Mouse (Mus musculus): ENCODE measurements at regions not wholly inside any gene's neighbourhood (a gene's known extent, or its start where the extent isn't known, plus 50 kb on each side); places are given as distances from the start of the nearest gene placed in this dataset.

DNA sequence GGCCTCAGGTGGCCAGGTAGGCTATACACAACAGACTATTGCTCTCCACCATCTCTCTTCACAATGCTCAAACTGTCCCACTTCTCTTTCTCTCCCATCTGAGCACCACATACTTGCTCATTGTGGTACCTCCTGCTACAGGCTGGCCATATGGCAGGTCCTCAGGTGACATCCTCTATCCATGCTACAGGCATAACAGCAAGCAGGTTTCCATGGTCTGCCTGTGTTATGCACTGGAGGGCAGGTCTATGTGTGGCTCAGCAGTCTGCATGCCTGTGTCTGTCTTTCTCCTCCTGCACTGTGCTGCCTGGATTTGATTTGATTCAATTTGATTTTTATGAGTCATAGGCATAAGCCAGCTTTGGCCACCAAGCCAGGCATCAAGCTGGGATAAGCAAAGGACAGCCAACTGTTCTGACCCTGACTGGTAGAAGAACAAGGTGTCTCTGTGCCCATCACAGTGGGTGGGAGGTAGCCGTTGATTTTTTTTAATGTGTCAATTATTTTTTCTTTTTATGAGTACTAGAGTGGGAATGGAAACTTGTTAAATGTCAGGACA lies 118.8 kb upstream of the Syt1 start:
- H3K36me3 ChIP-seq (ENCODE audit: control insufficient read depth, insufficient read depth, low read length): no peaks in the 10 kb centered on the region
- no peak overlapping the region for H3K4me3 ChIP-seq (ENCODE audit: low read depth, low read length)
- no peaks in the 10 kb centered on the region for H3K27me3 ChIP-seq (ENCODE audit: control insufficient read depth, insufficient read depth, low read length)
- H3K4me1 ChIP-seq (replicated peaks; ENCODE audit: control insufficient read depth, insufficient read depth, low read length): no peaks in the 10 kb centered on the region
- H3K27ac ChIP-seq (ENCODE audit: low read depth, low read length): no peak overlapping the region
- 94% methylated on average over 1 of the region's 1 CpGs for WGBS
- H3K9me3 ChIP-seq (ENCODE audit: control insufficient read depth, low read length): no peaks in the 10 kb centered on the region
- DNase-seq (ENCODE audit: low spot score) (no peak), ATAC-seq (ENCODE audit: low FRiP score) (0 out of 2 replicates have a peak, but pooled peaks have one; percentile 8)
- H3K9ac ChIP-seq (ENCODE audit: low read depth, low read length): no peak overlapping the region
- no peak overlapping the region for H3K4me2 ChIP-seq (replicated peaks; ENCODE audit: low read depth, low read length)

DNA sequence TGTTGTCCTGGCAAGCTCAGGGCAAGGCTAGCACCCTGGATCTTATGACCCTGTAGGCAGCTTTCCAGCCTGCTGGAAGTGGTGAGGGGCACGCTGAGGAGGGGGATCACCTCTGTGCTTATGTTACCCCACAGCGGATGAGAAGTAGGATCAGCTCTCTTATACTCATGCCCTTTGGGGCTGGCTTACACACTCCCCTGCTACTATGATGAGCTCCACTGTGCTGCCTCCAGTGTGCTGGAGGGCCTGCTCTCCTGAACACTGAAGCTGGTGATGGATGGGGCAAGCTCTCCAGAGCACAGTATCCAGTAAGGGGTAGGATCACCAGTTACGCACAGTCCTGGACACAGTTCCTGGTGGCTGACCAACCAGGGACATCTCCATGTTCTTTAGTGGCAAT lies 118.3 kb upstream of the Syt1 start:
- no peaks in the 10 kb centered on the region for H3K9me3 ChIP-seq (ENCODE audit: control insufficient read depth, low read length)

DNA sequence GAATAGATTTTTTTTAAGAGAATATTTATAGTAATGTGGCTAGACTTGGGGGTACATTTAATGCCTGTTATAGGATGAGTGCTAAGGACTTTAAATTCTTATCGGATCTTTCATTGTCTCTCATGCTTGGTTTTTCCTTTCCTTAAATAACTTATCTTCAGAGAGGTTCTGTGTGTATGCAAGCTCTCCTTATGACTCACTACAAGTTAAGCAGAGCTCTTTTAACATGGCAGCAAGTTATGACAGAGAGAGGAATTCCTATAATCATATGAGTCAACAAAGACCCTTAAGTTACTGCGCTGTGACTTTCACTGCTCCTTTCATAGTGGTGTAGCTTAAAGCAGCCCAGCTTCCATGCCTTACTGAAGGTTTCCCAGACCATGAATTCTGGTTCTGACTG lies 115.9 kb upstream of the Syt1 start:
- Histone ChIP-seq H3K4me1 (replicated peaks; ENCODE audit: control insufficient read depth, insufficient read depth, low read length) (no peaks in the 10 kb centered on the region), H3K27me3 (ENCODE audit: control insufficient read depth, insufficient read depth, low read length) (no peaks in the 10 kb centered on the region), H3K9ac (ENCODE audit: low read depth, low read length) (no peak overlapping the region), H3K27ac (ENCODE audit: low read depth, low read length) (no peak overlapping the region), H3K4me2 (replicated peaks; ENCODE audit: low read depth, low read length) (no peak overlapping the region), H3K4me3 (ENCODE audit: low read depth, low read length) (no peak overlapping the region), H3K9me3 (ENCODE audit: control insufficient read depth, low read length) (no peaks in the 10 kb centered on the region), H3K36me3 (ENCODE audit: control insufficient read depth, insufficient read depth, low read length) (no peaks in the 10 kb centered on the region)
- no peak for ATAC-seq (ENCODE audit: low FRiP score)
- 97% methylated on average over 2 of the region's 2 CpGs for WGBS
- no peak for DNase-seq (ENCODE audit: low spot score)

More for the DNA sequence above, 118.3 kb upstream of the Syt1 start:
- DNase-seq (ENCODE audit: low spot score) (no peak), ATAC-seq (ENCODE audit: low FRiP score) (peak; percentile 34; the same call in 1 of the 2 replicates)
- Histone ChIP-seq H3K9ac (ENCODE audit: low read depth, low read length) (no peak overlapping the region), H3K36me3 (ENCODE audit: control insufficient read depth, insufficient read depth, low read length) (no peaks in the 10 kb centered on the region), H3K4me1 (replicated peaks; ENCODE audit: control insufficient read depth, insufficient read depth, low read length) (no peaks in the 10 kb centered on the region), H3K4me2 (replicated peaks; ENCODE audit: low read depth, low read length) (no peak overlapping the region), H3K27ac (ENCODE audit: low read depth, low read length) (no peak overlapping the region), H3K4me3 (ENCODE audit: low read depth, low read length) (no peak overlapping the region), H3K27me3 (ENCODE audit: control insufficient read depth, insufficient read depth, low read length) (no peaks in the 10 kb centered on the region)
- 89% methylated on average over 3 of the region's 3 CpGs for WGBS

DNA sequence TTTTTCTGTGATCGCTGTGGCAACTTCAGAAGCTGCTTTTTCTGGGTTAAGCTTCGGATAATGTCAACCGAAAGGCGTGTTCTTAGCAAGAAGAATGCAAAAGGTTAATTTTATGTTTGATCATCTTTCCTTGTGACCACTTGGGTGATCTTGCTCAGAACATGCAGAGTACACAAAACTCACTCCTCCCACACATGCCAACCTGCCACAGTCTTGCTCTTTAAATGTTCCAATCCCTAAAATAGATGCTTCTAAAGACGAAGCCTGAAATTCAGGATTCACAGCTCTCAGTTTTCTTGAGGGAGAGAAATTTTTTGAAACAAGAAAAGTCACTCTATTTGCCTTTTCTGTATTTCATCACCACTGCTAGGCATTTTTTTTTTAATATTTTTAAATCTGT lies 106.4 kb upstream of the Syt1 start:
- H3K27ac ChIP-seq (ENCODE audit: low read depth, low read length): no peak overlapping the region
- no peaks in the 10 kb centered on the region for H3K36me3 ChIP-seq (ENCODE audit: control insufficient read depth, insufficient read depth, low read length)
- H3K27me3 ChIP-seq (ENCODE audit: control insufficient read depth, insufficient read depth, low read length): no peaks in the 10 kb centered on the region
- H3K4me3 ChIP-seq (ENCODE audit: low read depth, low read length): no peak overlapping the region
- no peaks in the 10 kb centered on the region for H3K9me3 ChIP-seq (ENCODE audit: control insufficient read depth, low read length)
- ATAC-seq (ENCODE audit: low FRiP score) (no peak), DNase-seq (ENCODE audit: low spot score) (no peak)
- no peak overlapping the region for H3K9ac ChIP-seq (ENCODE audit: low read depth, low read length)
- no peaks in the 10 kb centered on the region for H3K4me1 ChIP-seq (replicated peaks; ENCODE audit: control insufficient read depth, insufficient read depth, low read length)
- 88% methylated on average over 5 of the region's 5 CpGs for WGBS
- no peak overlapping the region for H3K4me2 ChIP-seq (replicated peaks; ENCODE audit: low read depth, low read length)

DNA sequence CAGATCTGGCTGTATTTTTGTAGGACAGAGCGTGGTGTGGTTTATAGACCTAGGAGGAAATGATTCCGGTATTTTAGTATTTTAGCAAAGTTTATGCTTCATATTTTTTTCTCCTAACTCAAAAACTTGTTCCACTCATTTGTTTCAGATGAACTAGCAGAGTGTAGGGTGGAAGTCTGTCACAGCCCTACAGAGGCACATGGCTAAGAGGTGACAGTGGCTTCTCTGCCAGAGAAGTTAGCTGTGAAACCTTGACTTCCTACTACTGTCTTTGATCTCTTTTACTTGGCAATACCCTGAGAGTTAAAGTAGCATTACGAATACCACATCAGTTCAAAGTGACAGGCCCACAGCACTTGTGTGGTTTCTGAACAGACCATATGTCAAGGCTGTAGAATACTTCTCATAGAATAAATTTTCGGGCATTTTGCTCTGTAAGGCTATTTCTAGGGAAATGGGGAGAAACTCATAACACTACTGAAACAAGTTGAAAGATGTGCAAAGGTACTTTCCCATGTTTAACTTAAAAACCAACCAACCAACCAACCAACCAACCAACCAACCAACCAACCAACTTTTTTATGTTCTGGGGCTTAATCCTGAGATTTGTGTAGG lies 104.3 kb upstream of the Syt1 start:
- no peak overlapping the region for H3K9ac ChIP-seq (ENCODE audit: low read depth, low read length)
- no peaks in the 10 kb centered on the region for H3K27me3 ChIP-seq (ENCODE audit: control insufficient read depth, insufficient read depth, low read length)
- no peaks in the 10 kb centered on the region for H3K9me3 ChIP-seq (ENCODE audit: control insufficient read depth, low read length)
- DNase-seq (ENCODE audit: low spot score) (no peak), ATAC-seq (ENCODE audit: low FRiP score) (no peak)
- no peak overlapping the region for H3K27ac ChIP-seq (ENCODE audit: low read depth, low read length)
- no peak overlapping the region for H3K4me2 ChIP-seq (replicated peaks; ENCODE audit: low read depth, low read length)
- H3K4me3 ChIP-seq (ENCODE audit: low read depth, low read length): no peak overlapping the region
- H3K36me3 ChIP-seq (ENCODE audit: control insufficient read depth, insufficient read depth, low read length): no peaks in the 10 kb centered on the region
- no peaks in the 10 kb centered on the region for H3K4me1 ChIP-seq (replicated peaks; ENCODE audit: control insufficient read depth, insufficient read depth, low read length)
- 84% methylated on average over 4 of the region's 4 CpGs for WGBS

DNA sequence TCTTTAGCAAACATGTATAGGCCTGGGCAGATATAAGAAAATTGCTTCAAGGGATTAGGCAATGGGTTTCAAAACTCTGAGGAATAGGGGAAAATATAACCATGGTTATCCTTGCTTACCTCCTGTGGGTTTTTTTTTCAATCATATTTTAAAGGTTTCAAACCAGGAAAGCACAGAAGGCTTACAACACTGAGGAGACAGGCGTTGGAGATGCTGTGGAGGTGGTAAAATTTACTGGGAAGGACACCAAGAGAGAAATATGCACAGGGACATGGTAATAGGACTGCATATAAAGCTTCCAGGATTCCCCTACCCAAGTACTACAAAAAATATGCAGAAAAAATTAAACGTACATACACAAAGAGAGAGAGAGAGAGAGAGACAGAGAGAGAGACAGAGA lies 95.0 kb upstream of the Syt1 start:
- ATAC-seq (ENCODE audit: low FRiP score): no peak
- Histone ChIP-seq H3K4me2 (replicated peaks; ENCODE audit: low read depth, low read length) (no peak overlapping the region), H3K4me3 (ENCODE audit: low read depth, low read length) (no peak overlapping the region), H3K9ac (ENCODE audit: low read depth, low read length) (no peak overlapping the region), H3K27ac (ENCODE audit: low read depth, low read length) (no peak overlapping the region), H3K27me3 (ENCODE audit: control insufficient read depth, insufficient read depth, low read length) (no peaks in the 10 kb centered on the region), H3K9me3 (ENCODE audit: control insufficient read depth, low read length) (no peaks in the 10 kb centered on the region), H3K4me1 (replicated peaks; ENCODE audit: control insufficient read depth, insufficient read depth, low read length) (no peaks in the 10 kb centered on the region), H3K36me3 (ENCODE audit: control insufficient read depth, insufficient read depth, low read length) (no peaks in the 10 kb centered on the region)
- WGBS: 84% methylated on average over 2 of the region's 2 CpGs
- no peak for DNase-seq (ENCODE audit: low spot score)

DNA sequence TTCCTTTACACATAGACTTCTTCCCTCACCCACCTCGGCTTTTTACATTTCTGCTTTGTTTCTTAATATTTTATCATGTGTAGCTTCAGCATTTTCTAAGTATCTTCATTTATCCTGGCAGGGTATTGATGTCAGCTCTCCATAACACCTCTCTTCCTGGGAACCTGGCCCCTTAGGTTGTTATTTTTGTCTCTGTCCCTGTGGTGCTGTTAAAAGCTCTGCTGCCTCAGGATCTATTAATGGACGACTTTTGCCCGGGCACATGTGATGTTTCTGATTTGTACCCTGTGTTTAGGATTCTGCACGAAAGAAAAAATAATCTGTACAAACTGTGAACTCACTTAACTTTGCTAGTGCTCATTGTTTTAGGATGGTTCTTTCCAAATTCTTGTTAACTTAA lies 81.4 kb upstream of the Syt1 start:
- H3K9ac ChIP-seq (ENCODE audit: low read depth, low read length): no peak overlapping the region
- DNase-seq (ENCODE audit: low spot score) (no peak), ATAC-seq (ENCODE audit: low FRiP score) (no peak)
- H3K9me3 ChIP-seq (ENCODE audit: control insufficient read depth, low read length): no peaks in the 10 kb centered on the region
- no peaks in the 10 kb centered on the region for H3K4me1 ChIP-seq (replicated peaks; ENCODE audit: control insufficient read depth, insufficient read depth, low read length)
- no peaks in the 10 kb centered on the region for H3K27me3 ChIP-seq (ENCODE audit: control insufficient read depth, insufficient read depth, low read length)
- no peaks in the 10 kb centered on the region for H3K36me3 ChIP-seq (ENCODE audit: control insufficient read depth, insufficient read depth, low read length)
- no peak overlapping the region for H3K4me2 ChIP-seq (replicated peaks; ENCODE audit: low read depth, low read length)
- H3K27ac ChIP-seq (ENCODE audit: low read depth, low read length): no peak overlapping the region
- WGBS: 79% methylated on average over 4 of the region's 4 CpGs
- no peak overlapping the region for H3K4me3 ChIP-seq (ENCODE audit: low read depth, low read length)

DNA sequence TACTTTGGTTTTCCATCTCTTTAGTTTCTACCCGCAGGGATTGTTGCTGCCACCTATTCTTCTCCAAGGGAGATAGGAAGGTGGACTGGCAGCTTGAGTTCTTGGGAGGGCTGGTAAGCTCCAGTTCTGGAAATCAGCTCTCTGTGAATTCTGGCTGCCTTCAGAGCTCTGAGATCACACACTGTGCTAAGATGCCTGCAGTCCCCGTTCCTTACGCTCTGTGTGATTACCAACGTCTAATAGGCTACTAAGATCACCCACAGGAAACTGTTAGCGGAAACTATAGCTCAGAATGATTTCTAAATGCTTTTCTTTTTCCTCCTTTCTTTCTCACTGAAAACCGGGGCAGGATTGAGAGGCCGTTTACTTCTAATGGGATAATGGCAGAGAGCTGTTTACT lies 69.0 kb upstream of the Syt1 start:
- Histone ChIP-seq H3K36me3 (ENCODE audit: control insufficient read depth, insufficient read depth, low read length) (no peaks in the 10 kb centered on the region), H3K4me2 (replicated peaks; ENCODE audit: low read depth, low read length) (no peak overlapping the region), H3K9me3 (ENCODE audit: control insufficient read depth, low read length) (no peaks in the 10 kb centered on the region), H3K4me1 (replicated peaks; ENCODE audit: control insufficient read depth, insufficient read depth, low read length) (no peaks in the 10 kb centered on the region), H3K4me3 (ENCODE audit: low read depth, low read length) (no peak overlapping the region), H3K9ac (ENCODE audit: low read depth, low read length) (no peak overlapping the region), H3K27me3 (ENCODE audit: control insufficient read depth, insufficient read depth, low read length) (no peaks in the 10 kb centered on the region), H3K27ac (ENCODE audit: low read depth, low read length) (no peak overlapping the region)
- ATAC-seq (ENCODE audit: low FRiP score) (no peak), DNase-seq (ENCODE audit: low spot score) (no peak)
- WGBS: 65% methylated on average over 7 of the region's 7 CpGs

DNA sequence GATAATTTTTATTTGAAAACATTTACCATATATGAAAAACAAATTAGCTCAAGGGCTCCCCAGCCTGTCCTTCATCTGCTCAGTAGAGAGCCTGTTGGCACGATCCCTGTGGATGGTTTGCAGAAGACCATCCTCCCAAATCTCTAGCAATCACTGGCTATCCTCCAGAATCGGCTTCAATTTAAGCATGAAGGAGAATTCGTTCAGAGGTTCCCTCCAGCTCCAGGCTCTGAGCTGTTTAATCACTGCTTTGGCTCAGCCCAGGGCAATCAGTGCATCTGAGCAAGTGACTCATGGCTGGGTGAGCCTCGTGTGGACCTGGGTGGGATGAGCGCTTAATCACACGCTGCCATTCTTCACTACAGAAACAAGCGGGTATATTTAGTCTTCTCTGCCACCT lies 63.4 kb upstream of the Syt1 start:
- no peak for DNase-seq (ENCODE audit: low spot score)
- no peaks in the 10 kb centered on the region for H3K9me3 ChIP-seq (ENCODE audit: control insufficient read depth, low read length)
- no peak for ATAC-seq (ENCODE audit: low FRiP score)
- H3K4me1 ChIP-seq (replicated peaks; ENCODE audit: control insufficient read depth, insufficient read depth, low read length): no peaks in the 10 kb centered on the region
- H3K4me3 ChIP-seq (ENCODE audit: low read depth, low read length): no peak overlapping the region
- no peaks in the 10 kb centered on the region for H3K36me3 ChIP-seq (ENCODE audit: control insufficient read depth, insufficient read depth, low read length)
- WGBS: 87% methylated on average over 7 of the region's 7 CpGs
- H3K4me2 ChIP-seq (replicated peaks; ENCODE audit: low read depth, low read length): no peak overlapping the region
- H3K27ac ChIP-seq (ENCODE audit: low read depth, low read length): no peak overlapping the region
- no peak overlapping the region for H3K9ac ChIP-seq (ENCODE audit: low read depth, low read length)
- H3K27me3 ChIP-seq (ENCODE audit: control insufficient read depth, insufficient read depth, low read length): no peaks in the 10 kb centered on the region

All from hindbrain, embryonic 11.5 days (tissue).